Mouse (Mus musculus): ENCODE measurements around the gene Olfr693. TPM values are rescaled to one million over a fixed set of nuclear protein-coding genes. Genes with fewer than 3 reads are reported as not detected.

Olfr693 gene
- polyA plus RNA-seq, 1 experiment from 2014 or later = not detected

Other genes starting within 250 kb of the Olfr693 start
- not detected in 2 replicates for gene Olfr694, start 11.2 kb upstream of the Olfr693 start, polyA plus RNA-seq (2014; fragmentation: Nextera tagmentation; extraction: Ambion mirVana)
- not detected in 2 replicates for gene Olfr695, start 35.8 kb upstream of the Olfr693 start, polyA plus RNA-seq (2014; fragmentation: Nextera tagmentation; extraction: Ambion mirVana)
- gene Olfr697, start 61.9 kb upstream of the Olfr693 start, polyA plus RNA-seq (2014; fragmentation: Nextera tagmentation; extraction: Ambion mirVana) = 0.20 TPM in 1 of 2 replicates, not detected in the other
- not detected in 2 replicates for gene Olfr698, start 74.8 kb upstream of the Olfr693 start, polyA plus RNA-seq (2014; fragmentation: Nextera tagmentation; extraction: Ambion mirVana)
- gene Olfr699, start 112.6 kb upstream of the Olfr693 start, polyA plus RNA-seq (2014; fragmentation: Nextera tagmentation; extraction: Ambion mirVana) = not detected in 2 replicates
- not detected in 2 replicates for gene Olfr700, start 128.2 kb upstream of the Olfr693 start, polyA plus RNA-seq (2014; fragmentation: Nextera tagmentation; extraction: Ambion mirVana)
- gene Olfr701, start 133.5 kb upstream of the Olfr693 start, polyA plus RNA-seq (2014; fragmentation: Nextera tagmentation; extraction: Ambion mirVana) = 0.08 TPM in 1 of 2 replicates, not detected in the other
- gene Olfr702, start 153.3 kb upstream of the Olfr693 start, polyA plus RNA-seq (2014; fragmentation: Nextera tagmentation; extraction: Ambion mirVana) = not detected in 2 replicates
- gene Olfr703, start 162.8 kb upstream of the Olfr693 start, polyA plus RNA-seq (2014; fragmentation: Nextera tagmentation; extraction: Ambion mirVana) = not detected in 2 replicates
- not detected in 2 replicates for gene Olfr704, start 182.6 kb upstream of the Olfr693 start, polyA plus RNA-seq (2014; fragmentation: Nextera tagmentation; extraction: Ambion mirVana)
- gene Olfr705, start 196.3 kb upstream of the Olfr693 start, polyA plus RNA-seq (2014; fragmentation: Nextera tagmentation; extraction: Ambion mirVana) = 0.22 TPM in 1 of 2 replicates, not detected in the other
- gene Olfr706, start 207.6 kb upstream of the Olfr693 start, polyA plus RNA-seq (2014; fragmentation: Nextera tagmentation; extraction: Ambion mirVana) = not detected in 2 replicates
- gene Olfr707, start 220.7 kb upstream of the Olfr693 start, polyA plus RNA-seq (2014; fragmentation: Nextera tagmentation; extraction: Ambion mirVana) = 0.10 TPM in 1 of 2 replicates, not detected in the other
- not detected in 2 replicates for gene Olfr1532-ps1, start 227.4 kb upstream of the Olfr693 start, polyA plus RNA-seq (2014; fragmentation: Nextera tagmentation; extraction: Ambion mirVana)

All from embryonic facial prominence, embryonic 14.5 days (tissue).